Mouse (Mus musculus) MEL (cell line): Measurements from ENCODE around the gene Fos. TPM values are rescaled to one million over a fixed set of nuclear protein-coding genes. Genes with fewer than 3 reads are reported as not detected.

Experiments
- DNase-seq: peaks from one replicate; pipeline ENCODE4 v3.0.0; 2011; ENCODE audit warnings: low read depth, low spot score
- H3K27ac ChIP-seq: 2 replicates; pipeline ENCODE4 v1.5.1; 2012; ENCODE audit warnings: low read depth, mild to moderate bottlenecking, control low read depth, low read length, moderate library complexity; ENCODE audit not compliant: control insufficient read depth
- H3K27me3 ChIP-seq, 2 experiments: fragments of 150-350 bp in 1 of 2; sonication (generic) in 1 of 2; 2 replicates each; pipeline ENCODE4 v1.6.1; 2012; ENCODE audit warnings: low read length in 2 of 2, mild to moderate bottlenecking in 2 of 2, improper control_type of control experiment in 1 of 2, moderate library complexity in 1 of 2; ENCODE audit not compliant: insufficient read depth in 2 of 2, control insufficient read depth in 1 of 2
- H3K36me3 ChIP-seq, 2 experiments: 2 replicates each; pipeline ENCODE4 v1.6.1; 2012 to 2014; ENCODE audit warnings: low read length in 2 of 2, improper control_type of control experiment in 1 of 2, inconsistent platforms in 1 of 2, mild to moderate bottlenecking in 1 of 2; ENCODE audit not compliant: insufficient read depth in 2 of 2, control insufficient read depth in 1 of 2
- H3K4me1 ChIP-seq, 2 experiments: fragments of 150-350 bp in 1 of 2; sonication (generic) in 1 of 2; 2 replicates each; pipeline ENCODE4 v1.6.1; 2012; ENCODE audit warnings: low read length in 2 of 2, improper control_type of control experiment in 1 of 2, mild to moderate bottlenecking in 1 of 2; ENCODE audit not compliant: insufficient read depth in 2 of 2, control insufficient read depth in 1 of 2
- H3K4me3 ChIP-seq, 2 experiments: fragments of 150-350 bp in 1 of 2; sonication (generic) in 1 of 2; 2 replicates each; pipeline ENCODE4 v1.5.1; 2012; ENCODE audit warnings: low read depth in 2 of 2, low read length in 2 of 2, mild to moderate bottlenecking in 2 of 2, moderate library complexity in 2 of 2, control low read depth in 1 of 2, improper control_type of control experiment in 1 of 2; ENCODE audit not compliant: control insufficient read depth in 1 of 2, insufficient read depth in 1 of 2
- H3K79me2 ChIP-seq: 2 replicates; pipeline ENCODE4 v1.6.1; 2012; ENCODE audit warnings: mild to moderate bottlenecking, low read length, moderate library complexity; ENCODE audit not compliant: control insufficient read depth, poor library complexity, insufficient read depth
- H3K9ac ChIP-seq: 2 replicates; pipeline ENCODE4 v1.6.1; 2012; ENCODE audit warnings: low read depth, mild to moderate bottlenecking, control low read depth, low read length, moderate library complexity; ENCODE audit not compliant: control insufficient read depth, poor library complexity, severe bottlenecking
- H3K9me3 ChIP-seq: fragments of 150-350 bp; sonication (generic); replicated peaks from 2 replicates; pipeline ENCODE4 v1.6.1; 2012; ENCODE audit warnings: mild to moderate bottlenecking, low read length, improper control_type of control experiment, moderate library complexity; ENCODE audit not compliant: insufficient read depth
- BHLHE40 ChIP-seq: IDR thresholded peaks from 2 replicates; pipeline ENCODE4 v1.6.1; 2012; ENCODE audit warnings: low read depth, mild to moderate bottlenecking, inconsistent platforms, low read length, improper control_type of control experiment, borderline replicate concordance
- CHD2 ChIP-seq: IDR thresholded peaks from 2 replicates; pipeline ENCODE4 v1.6.1; 2011; ENCODE audit warnings: low read length, improper control_type of control experiment
- ELF1 ChIP-seq: IDR thresholded peaks from 2 replicates; pipeline ENCODE4 v1.6.1; 2014; ENCODE audit warnings: low read depth, mild to moderate bottlenecking, inconsistent platforms, low read length, improper control_type of control experiment, moderate library complexity
- ETS1 ChIP-seq: IDR thresholded peaks from 2 replicates; pipeline ENCODE4 v1.6.1; 2012; ENCODE audit warnings: low read depth, mild to moderate bottlenecking, inconsistent platforms, low read length, improper control_type of control experiment, moderate library complexity
- GATA1 ChIP-seq: IDR thresholded peaks from 2 replicates; pipeline ENCODE4 v1.6.1; 2011; ENCODE audit warnings: low read depth, low read length, improper control_type of control experiment
- HCFC1 ChIP-seq: IDR thresholded peaks from 2 replicates; pipeline ENCODE4 v1.6.1; 2012; ENCODE audit warnings: low read depth, mild to moderate bottlenecking, inconsistent platforms, low read length, improper control_type of control experiment, moderate library complexity
- KAT2A ChIP-seq: conservative IDR thresholded peaks from 2 replicates; pipeline ENCODE4 v1.6.1; 2012; ENCODE audit warnings: low read depth, low read length, improper control_type of control experiment, inconsistent platforms
- MAFK ChIP-seq: IDR thresholded peaks from 2 replicates; pipeline ENCODE4 v1.6.1; 2011; ENCODE audit warnings: low read depth, mild to moderate bottlenecking, low read length, improper control_type of control experiment, borderline replicate concordance
- MAX ChIP-seq: IDR thresholded peaks from 2 replicates; pipeline ENCODE4 v1.6.1; 2011; ENCODE audit warnings: low read length, improper control_type of control experiment
- MAZ ChIP-seq: IDR thresholded peaks from 2 replicates; pipeline ENCODE4 v1.6.1; 2012; ENCODE audit warnings: low read depth, mild to moderate bottlenecking, inconsistent platforms, low read length, improper control_type of control experiment
- MEF2A ChIP-seq: IDR thresholded peaks from 2 replicates; pipeline ENCODE4 v1.6.1; 2014; ENCODE audit warnings: low read depth, mild to moderate bottlenecking, inconsistent platforms, low read length, improper control_type of control experiment; ENCODE audit not compliant: poor library complexity, insufficient replicate concordance, severe bottlenecking; ENCODE audit errors: extremely low read depth
- MXI1 ChIP-seq: IDR thresholded peaks from 2 replicates; pipeline ENCODE4 v1.6.1; 2011; ENCODE audit warnings: mild to moderate bottlenecking, low read depth, low read length, improper control_type of control experiment
- MYB ChIP-seq: IDR thresholded peaks from 2 replicates; pipeline ENCODE4 v1.6.1; 2011; ENCODE audit warnings: mild to moderate bottlenecking, low read depth, low read length, improper control_type of control experiment
- NELFE ChIP-seq: IDR thresholded peaks from 2 replicates; pipeline ENCODE4 v1.6.1; 2011; ENCODE audit warnings: low read depth, low read length, improper control_type of control experiment
- NRF1 ChIP-seq: IDR thresholded peaks from 2 replicates; pipeline ENCODE4 v1.6.1; 2014; ENCODE audit warnings: low read depth, mild to moderate bottlenecking, inconsistent platforms, low read length, improper control_type of control experiment, moderate library complexity; ENCODE audit not compliant: poor library complexity, insufficient read depth, severe bottlenecking
- POLR2A ChIP-seq, 2 experiments: IDR thresholded peaks; 2 replicates each; pipeline ENCODE4 v1.6.1; 2011 to 2012; ENCODE audit warnings: low read length in 2 of 2, mild to moderate bottlenecking in 2 of 2, control low read depth in 1 of 2, improper control_type of control experiment in 1 of 2, low read depth in 1 of 2, moderate library complexity in 1 of 2; ENCODE audit not compliant: control insufficient read depth in 1 of 2, insufficient read depth in 1 of 2, poor library complexity in 1 of 2
- POLR2AphosphoS5 ChIP-seq: IDR thresholded peaks from 2 replicates; pipeline ENCODE4 v1.6.1; 2012; ENCODE audit warnings: low read depth, borderline replicate concordance, mild to moderate bottlenecking, inconsistent platforms, low read length, moderate library complexity, mixed read lengths
- RAD21 ChIP-seq: IDR thresholded peaks from 2 replicates; pipeline ENCODE4 v1.6.1; 2011; ENCODE audit warnings: mild to moderate bottlenecking, low read depth, low read length, improper control_type of control experiment
- RCOR1 ChIP-seq: IDR thresholded peaks from 2 replicates; pipeline ENCODE4 v1.6.1; 2012; ENCODE audit warnings: low read depth, mild to moderate bottlenecking, inconsistent platforms, low read length, improper control_type of control experiment
- SIN3A ChIP-seq: IDR thresholded peaks from 2 replicates; pipeline ENCODE4 v1.6.1; 2012; ENCODE audit warnings: low read length, improper control_type of control experiment, inconsistent platforms
- SMC3 ChIP-seq: IDR thresholded peaks from 2 replicates; pipeline ENCODE4 v1.6.1; 2011; ENCODE audit warnings: low read depth, low read length, improper control_type of control experiment
- TBP ChIP-seq: IDR thresholded peaks from 2 replicates; pipeline ENCODE4 v1.8.0; 2011; ENCODE audit warnings: low read depth, low read length, improper control_type of control experiment
- USF2 ChIP-seq, 2 experiments: IDR thresholded peaks; 2 replicates each; pipeline ENCODE4 v1.6.1; 2011 to 2012; ENCODE audit warnings: improper control_type of control experiment in 2 of 2, low read length in 2 of 2, borderline replicate concordance in 1 of 2, inconsistent platforms in 1 of 2, low read depth in 1 of 2, mild to moderate bottlenecking in 1 of 2; ENCODE audit not compliant: insufficient read depth in 1 of 2
- ZC3H11A ChIP-seq: IDR thresholded peaks from 2 replicates; pipeline ENCODE4 v1.6.1; 2012; ENCODE audit warnings: low read depth, mild to moderate bottlenecking, inconsistent platforms, low read length, improper control_type of control experiment
- ZKSCAN1 ChIP-seq: IDR thresholded peaks from 2 replicates; pipeline ENCODE4 v1.6.1; 2012; ENCODE audit warnings: low read depth, mild to moderate bottlenecking, inconsistent platforms, low read length, improper control_type of control experiment, moderate library complexity
- ZMIZ1 ChIP-seq: IDR thresholded peaks from 2 replicates; pipeline ENCODE4 v1.6.1; 2012; ENCODE audit warnings: low read depth, mild to moderate bottlenecking, inconsistent platforms, low read length, improper control_type of control experiment, moderate library complexity
- polyA plus RNA-seq, 2 experiments: library from polyadenylated mRNA; stranded (reverse) in 1 of 2; unstranded in 1 of 2; fragments of >175 nt in 1 of 2; fragments of >200 nt in 1 of 2; gene quantifications; 2 replicates each; pipeline versions ENCODE4 v1.2.1 to v1.2.4; 2012; ENCODE audit warnings: low replicate concordance in 2 of 2, low read depth in 1 of 2; ENCODE audit not compliant: insufficient read length in 2 of 2, insufficient read depth in 1 of 2, missing spikeins in 1 of 2
- total RNA-seq: library from RNA; depleted of rRNA; stranded (reverse); fragments of 300-350 nt; gene quantifications from 2 replicates; pipeline ENCODE4 v1.2.3, GENCODE M21; 2012

The Fos gene
- total and polyA plus RNA-seq, 3 experiments: 0.81 to 1.4 TPM; not detected in 1

GRCm38 (mm10) chr12:85497310-85498135 is 23.8 kb downstream of the Fos start (continued):
- peak; percentile 65 for TF ChIP-seq NELFE
- TF ChIP-seq SIN3A: peak; percentile 50; the same call in 1 of the 2 replicates
- no peak for TF ChIP-seq POLR2AphosphoS5
- no peak for TF ChIP-seq NRF1
- no peak for TF ChIP-seq MYB
- TF ChIP-seq MXI1: no peak; the same call in 1 of the 2 replicates

GRCm38 (mm10) chr12:85499001-85499400 is 25.3 kb downstream of the Fos start:
- Histone ChIP-seq H3K4me3 (no peak overlapping the region), H3K36me3 (peaks cover 0 to 12% of the 10 kb centered on the region in 2 experiments; a peak in 2 of 4 replicates), H3K4me1 (peaks cover 6 to 8% of the 10 kb centered on the region in 2 experiments), H3K27ac (no peak overlapping the region), H3K79me2 (no peaks in the 10 kb centered on the region), H3K9me3 (no peaks in the 10 kb centered on the region), H3K27me3 (no peaks in the 10 kb centered on the region), H3K9ac (no peak overlapping the region)
- DNase-seq: no peak
- TF ChIP-seq NRF1 (no peak), MAFK (no peak)

GRCm38 (mm10) chr12:85502682-85503081 is 29.0 kb downstream of the Fos start:
- Histone ChIP-seq H3K79me2 (no peaks in the 10 kb centered on the region), H3K4me3 (0 out of 4 replicates have a peak overlapping the region, but pooled peaks of 1 of the 2 experiments have one; percentile 6), H3K36me3 (peaks cover 0 to 10% of the 10 kb centered on the region in 2 experiments; a peak in 2 of 4 replicates), H3K27ac (peak overlapping the region; percentile 54; the same call in 1 of the 2 replicates), H3K27me3 (no peaks in the 10 kb centered on the region), H3K4me1 (peaks cover 6% of the 10 kb centered on the region in 2 experiments), H3K9me3 (no peaks in the 10 kb centered on the region), H3K9ac (no peak overlapping the region)
- DNase-seq: peak; percentile 79
- TF ChIP-seq POLR2A (IDR thresholded peaks at IDR 0.05; ENCODE audit: control insufficient read depth in 1 of 2, insufficient read depth in 1 of 2, low read depth in 1 of 2, low read length in 2 of 2, poor library complexity in 1 of 2) (no peak), ETS1 (peak; percentile 65; the same call in 1 of the 2 replicates), TBP (0 out of 2 replicates have a peak, but pooled peaks have one; percentile 12), RCOR1 (peak; percentile 43; the same call in 1 of the 2 replicates), RAD21 (no peak), SMC3 (no peak), NRF1 (no peak), HCFC1 (0 out of 2 replicates have a peak, but pooled peaks have one; percentile 27), NELFE (no peak), KAT2A (no peak), BHLHE40 (peak; percentile 39; the same call in 1 of the 2 replicates), CHD2 (peak; percentile 17; the same call in 1 of the 2 replicates), MEF2A (no peak), SIN3A (peak; percentile 51; the same call in 1 of the 2 replicates), ZC3H11A (no peak), MAZ (no peak), ELF1 (peak; percentile 34; the same call in 1 of the 2 replicates), ZMIZ1 (no peak), ZKSCAN1 (no peak), MAX (no peak), GATA1 (peak; percentile 91), USF2 (IDR thresholded peaks at IDR 0.05; ENCODE audit: borderline replicate concordance in 1 of 2, insufficient read depth in 1 of 2, low read depth in 1 of 2, low read length in 2 of 2) (no peak)
